Mouse (Mus musculus): ENCODE data around the gene Ak1. TPM values are rescaled to one million over a fixed set of nuclear protein-coding genes. Genes with fewer than 3 reads are reported as not detected.

Ak1 gene
- polyA plus RNA-seq, 1 experiment from 2014 or later = 35.7 TPM

- DNase-seq (ENCODE audit: low spot score) = no peak
- no peaks in the 10 kb centered on the region for H3K27me3 ChIP-seq (ENCODE audit: low read depth, poor library complexity, severe bottlenecking)
- 93% methylated on average over 3 of the region's 3 CpGs for whole genome bisulfite sequencing
- no peak overlapping the region for H3K4me3 ChIP-seq
- H3K9me3 ChIP-seq (replicated peaks) = no peaks in the 10 kb centered on the region
- peaks cover 27% of the 10 kb centered on the region for H3K4me1 ChIP-seq
- H3K27ac ChIP-seq = no peak overlapping the region
- peaks cover 30% of the 10 kb centered on the region for H3K36me3 ChIP-seq
Observed at GRCm38 (mm10) chr2:32676821-32677220, 55.3 kb downstream of the Ak1 start.

GRCm38 (mm10) chr2:32677683-32678082, 56.1 kb downstream of the Ak1 start:
- H3K4me1 ChIP-seq = peaks cover 31% of the 10 kb centered on the region
- no peak overlapping the region for H3K27ac ChIP-seq
- peaks cover 36% of the 10 kb centered on the region for H3K36me3 ChIP-seq
- no peaks in the 10 kb centered on the region for H3K27me3 ChIP-seq (ENCODE audit: low read depth, poor library complexity, severe bottlenecking)
- DNase-seq (ENCODE audit: low spot score) = no peak
- no peaks in the 10 kb centered on the region for H3K9me3 ChIP-seq (replicated peaks)
- WGBS = 85% methylated on average over 7 of the region's 7 CpGs
- no peak overlapping the region for H3K4me3 ChIP-seq

GRCm38 (mm10) chr2:32680051-32680451, 58.5 kb downstream of the Ak1 start:
- WGBS = 50% methylated on average over 7 of the region's 7 CpGs
- peaks cover 25% of the 10 kb centered on the region for H3K4me1 ChIP-seq
- no peaks in the 10 kb centered on the region for H3K27me3 ChIP-seq (ENCODE audit: low read depth, poor library complexity, severe bottlenecking)
- H3K36me3 ChIP-seq = peaks cover 51% of the 10 kb centered on the region
- DNase-seq (ENCODE audit: low spot score) = no peak
- no peaks in the 10 kb centered on the region for H3K9me3 ChIP-seq (replicated peaks)
- no peak overlapping the region for H3K4me3 ChIP-seq
- peak overlapping the region; percentile 71 for H3K27ac ChIP-seq

GRCm38 (mm10) chr2:32680961-32681650, 59.5 kb downstream of the Ak1 start:
- Histone ChIP-seq H3K4me3 (no peak overlapping the region), H3K9me3 (replicated peaks) (no peaks in the 10 kb centered on the region), H3K27ac (peak overlapping the region; percentile 61), H3K4me1 (peaks cover 25% of the 10 kb centered on the region), H3K36me3 (peaks cover 59% of the 10 kb centered on the region), H3K27me3 (ENCODE audit: low read depth, poor library complexity, severe bottlenecking) (no peaks in the 10 kb centered on the region)
- DNase-seq (ENCODE audit: low spot score) = no peak
- WGBS = 93% methylated on average over 19 of the region's 19 CpGs

- H3K4me3 ChIP-seq = no peak overlapping the region
- H3K36me3 ChIP-seq = peaks cover 65% of the 10 kb centered on the region
- peak overlapping the region; percentile 61 for H3K27ac ChIP-seq
- H3K27me3 ChIP-seq (ENCODE audit: low read depth, poor library complexity, severe bottlenecking) = no peaks in the 10 kb centered on the region
- 64% methylated on average over 6 of the region's 6 CpGs for WGBS
- H3K9me3 ChIP-seq (replicated peaks) = no peaks in the 10 kb centered on the region
- DNase-seq (ENCODE audit: low spot score) = no peak
- H3K4me1 ChIP-seq = peaks cover 25% of the 10 kb centered on the region
Observed at GRCm38 (mm10) chr2:32681754-32682153, 60.2 kb downstream of the Ak1 start.

- peaks cover 68% of the 10 kb centered on the region for H3K36me3 ChIP-seq
Observed at GRCm38 (mm10) chr2:32682721-32683417, 61.3 kb downstream of the Ak1 start.

GRCm38 (mm10) chr2:32683701-32684100, 62.1 kb downstream of the Ak1 start:
- H3K27me3 ChIP-seq (ENCODE audit: low read depth, poor library complexity, severe bottlenecking) = no peaks in the 10 kb centered on the region

More at GRCm38 (mm10) chr2:32682721-32683417, 61.3 kb downstream of the Ak1 start:
- WGBS = 85% methylated on average over 14 of the region's 14 CpGs
- H3K27me3 ChIP-seq (ENCODE audit: low read depth, poor library complexity, severe bottlenecking) = no peaks in the 10 kb centered on the region
- H3K9me3 ChIP-seq (replicated peaks) = no peaks in the 10 kb centered on the region
- H3K4me1 ChIP-seq = peaks cover 25% of the 10 kb centered on the region
- H3K4me3 ChIP-seq = no peak overlapping the region
- H3K27ac ChIP-seq = no peak overlapping the region
- no peak for DNase-seq (ENCODE audit: low spot score)

More at GRCm38 (mm10) chr2:32683701-32684100, 62.1 kb downstream of the Ak1 start:
- 91% methylated on average over 10 of the region's 10 CpGs for WGBS
- no peak for DNase-seq (ENCODE audit: low spot score)
- Histone ChIP-seq H3K4me1 (peaks cover 25% of the 10 kb centered on the region), H3K4me3 (no peak overlapping the region), H3K9me3 (replicated peaks) (no peaks in the 10 kb centered on the region), H3K36me3 (peaks cover 71% of the 10 kb centered on the region), H3K27ac (no peak overlapping the region)

MicroRNAs encoded within 50 kb of the gene (microRNA counts, 519-probe panel; counts per million panel counts)
- 684 counts per million, percentile 72 among the panel's probes with 10 or more counts for microRNA mmu-miR-1954

Small RNA genes lying within 50 kb of the gene (microRNA-seq; reads per million reads assigned to microRNA genes)
- gene Gm47291 = not detected
- gene Mir1954 = not detected

Other genes with a start within 250 kb of the Ak1 start
- 36.3 and 37.0 TPM in 2 replicates for gene 1110008P14Rik, start 239.8 kb upstream of the Ak1 start, polyA plus RNA-seq (2016; fragmentation: Nextera tagmentation; extraction: Ambion mirVana)
- not detected in 2 replicates for gene Lcn2, start 233.5 kb upstream of the Ak1 start, polyA plus RNA-seq (2016; fragmentation: Nextera tagmentation; extraction: Ambion mirVana)
- 32.7 and 37.0 TPM in 2 replicates for gene Ptges2, start 225.9 kb upstream of the Ak1 start, polyA plus RNA-seq (2016; fragmentation: Nextera tagmentation; extraction: Ambion mirVana)
- gene Naif1, start 171.3 kb upstream of the Ak1 start, polyA plus RNA-seq (2016; fragmentation: Nextera tagmentation; extraction: Ambion mirVana) = 5.9 and 7.3 TPM in 2 replicates
- 30.8 and 33.0 TPM in 2 replicates for gene Slc25a25, start 170.3 kb upstream of the Ak1 start, polyA plus RNA-seq (2016; fragmentation: Nextera tagmentation; extraction: Ambion mirVana)
- 12.0 and 14.0 TPM in 2 replicates for gene Fam102a, start 86.4 kb upstream of the Ak1 start, polyA plus RNA-seq (2016; fragmentation: Nextera tagmentation; extraction: Ambion mirVana)
- 104 and 109 TPM in 2 replicates for gene Dpm2, start 50.9 kb upstream of the Ak1 start, polyA plus RNA-seq (2016; fragmentation: Nextera tagmentation; extraction: Ambion mirVana)
- 1.0 and 2.7 TPM in 2 replicates for gene Pip5kl1, start 47.0 kb upstream of the Ak1 start, polyA plus RNA-seq (2016; fragmentation: Nextera tagmentation; extraction: Ambion mirVana)
- 0.24 TPM in 1 of 2 replicates, not detected in the other for gene 9430097D07Rik, start 46.1 kb upstream of the Ak1 start, polyA plus RNA-seq (2016; fragmentation: Nextera tagmentation; extraction: Ambion mirVana)
- 26.0 and 26.1 TPM in 2 replicates for gene St6galnac4, start 34.7 kb upstream of the Ak1 start, polyA plus RNA-seq (2016; fragmentation: Nextera tagmentation; extraction: Ambion mirVana)
- 11.8 and 16.7 TPM in 2 replicates for gene St6galnac6, start 22.0 kb upstream of the Ak1 start, polyA plus RNA-seq (2016; fragmentation: Nextera tagmentation; extraction: Ambion mirVana)
- 27.9 and 28.5 TPM in 2 replicates for gene Eng, start 24.8 kb downstream of the Ak1 start, polyA plus RNA-seq (2016; fragmentation: Nextera tagmentation; extraction: Ambion mirVana)
- 31.6 and 35.4 TPM in 2 replicates for gene Fpgs, start 82.4 kb downstream of the Ak1 start, polyA plus RNA-seq (2016; fragmentation: Nextera tagmentation; extraction: Ambion mirVana)
- 156 and 160 TPM in 2 replicates for gene Cdk9, start 91.3 kb downstream of the Ak1 start, polyA plus RNA-seq (2016; fragmentation: Nextera tagmentation; extraction: Ambion mirVana)
- 16.2 and 20.9 TPM in 2 replicates for gene Sh2d3c, start 99.3 kb downstream of the Ak1 start, polyA plus RNA-seq (2016; fragmentation: Nextera tagmentation; extraction: Ambion mirVana)
- 0.14 TPM in 1 of 2 replicates, not detected in the other for gene 6330409D20Rik, start 119.3 kb downstream of the Ak1 start, polyA plus RNA-seq (2016; fragmentation: Nextera tagmentation; extraction: Ambion mirVana)
- gene Tor2a, start 135.5 kb downstream of the Ak1 start, polyA plus RNA-seq (2016; fragmentation: Nextera tagmentation; extraction: Ambion mirVana) = 52.9 and 61.1 TPM in 2 replicates
- gene Ttc16, start 153.9 kb downstream of the Ak1 start, polyA plus RNA-seq (2016; fragmentation: Nextera tagmentation; extraction: Ambion mirVana) = 0.23 and 0.38 TPM in 2 replicates
- gene Ptrh1, start 154.0 kb downstream of the Ak1 start, polyA plus RNA-seq (2016; fragmentation: Nextera tagmentation; extraction: Ambion mirVana) = 5.3 and 5.6 TPM in 2 replicates
- gene Cfap157, start 162.7 kb downstream of the Ak1 start, polyA plus RNA-seq (2016; fragmentation: Nextera tagmentation; extraction: Ambion mirVana) = 0.26 and 1.3 TPM in 2 replicates
- 10.9 and 12.9 TPM in 2 replicates for gene Stxbp1, start 225.5 kb downstream of the Ak1 start, polyA plus RNA-seq (2016; fragmentation: Nextera tagmentation; extraction: Ambion mirVana)